Mouse (Mus musculus): ENCODE data around the gene Taf12.

Gene Taf12

DNA sequence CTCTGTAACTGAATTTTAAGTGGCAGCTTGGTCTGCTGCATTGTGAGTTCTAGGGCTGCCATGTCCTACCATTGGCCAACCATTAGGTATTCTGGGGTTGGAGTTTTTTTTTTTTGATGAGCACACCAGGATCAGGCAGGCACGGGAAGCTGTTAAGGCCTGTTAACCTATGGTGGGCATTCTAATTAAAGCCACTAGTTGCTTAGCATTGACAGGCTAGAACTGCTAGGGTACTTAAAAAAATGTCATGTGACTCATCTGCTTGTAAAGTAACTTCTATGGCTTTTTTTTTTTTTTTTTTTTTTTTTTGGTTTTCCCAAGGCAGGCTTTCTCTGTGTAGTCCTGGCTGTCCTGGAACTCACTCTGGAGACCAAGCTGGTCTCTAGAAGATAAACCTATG is 37.0 kb downstream of the Taf12 start:
- DNase-seq (ENCODE audit: low read depth, low spot score): no peak

GRCm38 (mm10) chr4:132311801-132312200 is 37.6 kb downstream of the Taf12 start:
- no peak for DNase-seq (ENCODE audit: low read depth, low spot score)

- DNase-seq (ENCODE audit: low read depth, low spot score): no peak
Measured at GRCm38 (mm10) chr4:132312627-132313026, 38.5 kb downstream of the Taf12 start.

GRCm38 (mm10) chr4:132315711-132316110 is 41.5 kb downstream of the Taf12 start:
- no peak for DNase-seq (ENCODE audit: low read depth, low spot score)

GRCm38 (mm10) chr4:132326481-132326880 is 52.3 kb downstream of the Taf12 start:
- DNase-seq (ENCODE audit: low read depth, low spot score): no peak

GRCm38 (mm10) chr4:132328391-132328982 is 54.3 kb downstream of the Taf12 start:
- DNase-seq (ENCODE audit: low read depth, low spot score): no peak

DNA sequence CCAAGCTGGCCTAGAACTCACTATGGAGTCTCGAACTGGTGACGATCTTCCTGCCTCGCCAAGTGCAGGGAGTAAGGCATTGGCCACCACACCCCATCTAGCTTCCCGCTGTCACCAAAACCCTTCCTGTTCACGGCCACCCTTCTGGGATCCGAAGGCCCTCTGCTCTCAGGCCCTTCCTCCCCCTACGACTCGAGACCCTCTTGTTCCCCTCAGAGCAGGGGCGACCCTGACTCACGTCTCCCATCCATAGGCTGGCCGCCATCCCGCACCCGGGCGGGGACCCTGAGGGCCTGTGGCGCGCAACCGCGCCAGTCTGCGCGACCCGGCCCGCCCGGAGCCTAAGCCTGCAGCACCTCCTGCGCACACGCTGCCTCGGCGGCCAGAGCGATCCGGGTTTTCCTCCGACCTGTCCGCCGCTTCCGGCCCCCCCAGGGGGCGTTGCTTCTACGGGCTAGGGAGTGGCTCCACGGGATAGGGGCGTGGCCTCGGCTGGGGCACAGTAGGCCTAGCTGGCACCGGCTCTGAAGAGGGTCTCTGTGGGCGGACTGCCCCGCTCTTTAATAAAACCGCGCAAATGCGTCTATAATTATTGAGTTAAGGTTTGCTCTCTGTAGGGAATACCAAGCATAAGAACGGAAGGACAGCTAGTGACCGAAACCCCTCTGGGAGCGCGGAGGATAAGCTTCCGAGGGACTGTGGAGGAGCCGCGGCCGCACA is 55.1 kb downstream of the Taf12 start, which contains the start of gene Trnau1ap:
Trnau1ap (minus strand) TSS at position 424 of the 720 bp plus-strand sequence.
- peak; percentile 86 for DNase-seq (ENCODE audit: low read depth, low spot score)

DNA sequence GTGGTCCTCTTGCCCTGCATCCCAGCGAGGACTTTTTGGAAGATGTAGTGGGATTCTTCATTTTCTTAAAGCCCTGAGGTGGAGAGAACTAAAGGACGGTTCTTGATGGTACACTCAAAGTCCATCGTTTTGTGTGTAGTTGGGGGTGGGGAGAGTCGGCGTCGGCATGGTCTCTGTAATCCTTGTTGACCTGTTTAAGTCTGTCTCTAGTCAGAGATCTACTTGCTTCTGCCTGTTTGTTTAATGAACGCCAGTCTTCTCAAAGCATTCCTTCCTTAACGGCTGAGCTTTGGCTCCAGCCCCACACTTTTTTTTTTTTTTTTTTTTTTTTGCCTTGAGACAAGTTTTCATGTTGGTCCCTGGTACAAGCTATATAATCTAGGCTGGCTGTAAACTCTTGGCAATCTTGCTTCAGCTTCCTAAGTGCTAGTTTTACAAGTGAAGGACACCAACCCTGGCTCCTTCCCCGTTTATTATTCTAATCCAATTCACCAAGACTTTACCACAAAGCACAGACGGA is 55.7 kb downstream of the Taf12 start:
- DNase-seq (ENCODE audit: low read depth, low spot score): no peak

GRCm38 (mm10) chr4:132331960-132332359 is 57.8 kb downstream of the Taf12 start:
- DNase-seq (ENCODE audit: low read depth, low spot score): no peak

- DNase-seq (ENCODE audit: low read depth, low spot score): no peak
Measured at GRCm38 (mm10) chr4:132332880-132333279, 58.7 kb downstream of the Taf12 start.

DNA sequence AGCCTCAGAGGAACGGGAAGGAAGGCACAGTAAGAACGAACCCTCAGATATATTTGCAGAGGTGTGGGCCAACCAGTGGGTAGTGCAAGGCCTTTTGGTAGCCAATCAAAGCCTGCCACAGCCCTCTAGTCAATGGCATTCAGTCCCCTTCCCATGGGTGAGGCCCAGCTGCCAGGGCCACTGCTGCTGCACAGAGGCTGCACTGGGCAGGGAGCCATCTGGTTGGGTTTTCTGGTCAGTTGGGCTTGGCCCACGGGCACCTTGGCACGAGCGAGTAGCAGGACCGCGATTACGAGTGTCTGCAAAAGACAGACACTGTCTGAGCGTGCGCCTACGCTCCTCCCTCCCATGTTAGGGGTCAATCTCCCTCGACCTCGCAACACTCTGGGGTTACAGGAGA is 64.8 kb downstream of the Taf12 start:
- no peak for DNase-seq (ENCODE audit: low read depth, low spot score)

DNA sequence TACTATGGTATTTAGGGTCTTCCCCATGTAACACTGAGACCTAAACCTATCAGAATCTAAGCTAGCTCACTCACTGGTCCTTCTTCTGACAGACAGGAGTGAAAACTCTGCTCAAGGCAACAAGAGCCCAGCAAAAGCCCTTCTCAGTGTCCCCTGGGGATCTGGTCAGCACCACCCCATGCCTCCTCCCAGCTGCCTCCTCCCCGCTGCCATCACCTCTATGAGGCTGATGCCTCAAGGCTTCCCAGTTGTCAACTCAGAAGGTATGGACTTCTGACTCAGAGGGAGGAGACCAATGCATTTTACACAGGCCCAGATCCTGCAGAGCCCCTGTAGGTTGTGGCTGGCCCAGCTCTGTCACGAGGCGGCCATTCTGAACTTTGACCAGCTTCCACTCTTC is 67.3 kb downstream of the Taf12 start:
- no peak for DNase-seq (ENCODE audit: low read depth, low spot score)

GRCm38 (mm10) chr4:132344403-132345134 is 70.4 kb downstream of the Taf12 start:
- no peak for DNase-seq (ENCODE audit: low read depth, low spot score)

All from skeletal muscle tissue, adult 2 months (tissue).